Mouse (Mus musculus) erythroblast, embryonic 14.5 days (primary cell): Measurements from ENCODE around the gene Ubr4.

ENCODE experiments used
- GATA1 ChIP-seq: IDR thresholded peaks from 2 replicates; pipeline ENCODE4 v1.6.1; 2012; ENCODE audit warnings: low read length, inconsistent platforms, mixed read lengths
- TAL1 ChIP-seq: IDR thresholded peaks from 3 replicates; pipeline ENCODE4 v1.6.1; 2012; ENCODE audit warnings: low read length, inconsistent platforms, mixed read lengths

DNA sequence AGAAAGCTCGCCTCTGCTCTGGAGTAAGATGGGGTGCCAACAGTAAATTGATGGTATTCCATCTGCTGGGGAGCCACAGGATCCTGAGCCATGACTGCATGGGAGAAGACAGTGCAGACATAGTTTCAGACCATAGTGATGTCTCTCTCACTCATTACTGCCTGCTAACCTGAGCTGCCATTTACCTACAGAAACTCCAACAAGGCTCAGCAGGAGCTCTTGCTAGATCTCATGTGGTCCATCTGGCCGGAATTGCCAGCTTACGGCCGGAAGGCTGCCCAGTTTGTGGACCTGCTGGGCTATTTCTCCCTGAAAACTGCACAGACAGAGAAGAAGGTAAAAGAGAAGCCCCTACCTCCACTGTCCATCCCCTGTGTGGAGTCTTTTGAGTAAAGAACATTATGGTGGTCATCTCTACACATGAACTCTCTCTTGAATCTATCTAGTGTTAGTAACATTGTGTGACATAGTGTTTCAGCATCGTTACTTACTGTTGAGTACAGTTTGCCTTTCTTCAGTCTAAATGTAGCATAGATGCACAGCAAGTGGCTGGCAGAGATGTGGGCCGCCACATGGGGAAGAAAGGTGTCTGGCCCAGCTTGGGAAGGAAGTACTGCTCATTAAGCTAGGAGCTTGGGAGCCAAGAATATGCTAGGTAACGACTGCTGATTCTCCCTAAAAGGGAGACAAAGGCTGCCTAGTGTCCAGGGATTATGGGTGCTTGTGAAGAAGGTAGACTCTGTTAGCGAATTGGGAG is 100.7 kb downstream of the Ubr4 start:
- TF ChIP-seq TAL1 (no peak), GATA1 (no peak)
